Mouse (Mus musculus) heart, adult 2 months (tissue): ENCODE results near the gene Macrod1.

Experiments
- CTCF ChIP-seq: fragments of 200-600 bp; IDR thresholded peaks from 2 replicates; pipeline ENCODE4 v1.8.1; 2022; ENCODE audit warnings: antibody characterized with exemption, mild to moderate bottlenecking, moderate library complexity
- EP300 ChIP-seq: fragments of 200-500 bp; IDR thresholded peaks from 2 replicates; pipeline ENCODE4 v1.6.1; 2011; ENCODE audit warnings: low read depth, low read length, control low read depth; ENCODE audit not compliant: insufficient read depth
- POLR2A ChIP-seq: fragments of 200-500 bp; IDR thresholded peaks from 2 replicates; pipeline ENCODE4 v1.6.1; 2011; ENCODE audit warnings: mild to moderate bottlenecking, low read depth, low read length, control low read depth; ENCODE audit not compliant: insufficient read depth

DNA sequence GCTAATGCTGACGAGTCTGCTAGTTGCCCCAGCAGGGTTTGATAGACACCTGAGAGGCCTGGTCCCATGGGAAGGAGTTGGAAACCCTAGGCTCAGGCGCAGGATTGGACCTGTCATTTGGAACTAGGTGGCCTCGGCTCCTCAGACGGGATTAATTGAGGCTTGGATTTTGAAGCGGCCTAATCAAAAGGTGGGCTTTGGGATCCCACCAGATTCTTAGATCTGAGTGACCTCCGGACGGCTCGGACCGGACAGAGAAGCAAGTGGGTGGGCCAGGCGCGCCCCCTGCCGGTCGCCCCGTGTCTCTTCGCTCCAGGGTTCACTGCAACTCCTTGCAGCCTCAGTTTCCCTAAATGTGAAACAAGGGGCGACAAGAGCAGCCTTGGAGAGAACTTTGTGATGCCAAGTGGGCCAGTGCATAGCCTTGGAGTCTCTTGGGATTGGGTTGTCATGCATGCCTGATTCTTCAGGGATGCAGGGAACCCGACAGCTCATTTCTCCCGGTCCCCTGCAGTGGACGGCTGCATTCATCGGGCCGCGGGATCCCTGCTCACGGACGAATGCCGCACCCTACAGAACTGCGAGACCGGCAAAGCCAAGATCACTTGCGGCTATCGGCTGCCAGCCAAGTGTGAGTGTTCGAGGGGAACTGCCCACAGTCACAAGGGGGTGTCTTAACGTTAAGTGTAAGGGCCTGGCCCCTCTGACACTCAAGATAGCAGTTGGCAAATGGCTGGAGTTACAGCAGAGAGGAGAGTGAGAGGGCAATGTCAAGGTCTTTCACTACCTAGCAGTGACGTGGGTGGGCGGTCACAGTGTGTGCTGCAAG is 139.5 kb downstream of the Macrod1 start:
- TF ChIP-seq POLR2A (no peak), CTCF (no peak; the same call in 1 of the 2 replicates), EP300 (no peak)
